Mouse (Mus musculus): ENCODE measurements at regions not wholly inside any gene's neighbourhood (a gene's known extent, or its start where the extent isn't known, plus 50 kb on each side); places are given as distances from the start of the nearest gene placed in this dataset.
A peak's percentile ranks its signal among the peaks of the same experiment; 100 is the strongest.

- no peak for DNase-seq (ENCODE audit: low read depth, low spot score)
These were observed 3461.5 kb upstream of the Gm7489 start for GRCm38 (mm10) chr15:50423082-50423665.

- no peak for DNase-seq (ENCODE audit: low read depth, low spot score)
These were observed 3435.1 kb upstream of the Gm7489 start for GRCm38 (mm10) chr15:50449604-50450003.

- DNase-seq (ENCODE audit: low read depth, low spot score) = no peak
These were observed 3412.1 kb upstream of the Gm7489 start for GRCm38 (mm10) chr15:50472626-50473025.

GRCm38 (mm10) chr15:50498716-50499115 lies 3386.0 kb upstream of the Gm7489 start:
- DNase-seq (ENCODE audit: low read depth, low spot score) = no peak

- DNase-seq (ENCODE audit: low read depth, low spot score) = no peak
These were observed 3376.6 kb upstream of the Gm7489 start for GRCm38 (mm10) chr15:50507999-50508624.

- DNase-seq (ENCODE audit: low read depth, low spot score) = peak; percentile 15
These were observed 3371.7 kb upstream of the Gm7489 start for GRCm38 (mm10) chr15:50513036-50513435.

- no peak for DNase-seq (ENCODE audit: low read depth, low spot score)
These were observed 3359.9 kb upstream of the Gm7489 start for GRCm38 (mm10) chr15:50524841-50525240.

GRCm38 (mm10) chr15:50534490-50534889 lies 3350.2 kb upstream of the Gm7489 start:
- no peak for DNase-seq (ENCODE audit: low read depth, low spot score)

GRCm38 (mm10) chr15:50563611-50564010 lies 3321.1 kb upstream of the Gm7489 start:
- no peak for DNase-seq (ENCODE audit: low read depth, low spot score)

GRCm38 (mm10) chr15:50580811-50581210 lies 3303.9 kb upstream of the Gm7489 start:
- no peak for DNase-seq (ENCODE audit: low read depth, low spot score)

- no peak for DNase-seq (ENCODE audit: low read depth, low spot score)
These were observed 3300.8 kb upstream of the Gm7489 start for GRCm38 (mm10) chr15:50583951-50584350.

GRCm38 (mm10) chr15:50585496-50585895 lies 3299.2 kb upstream of the Gm7489 start:
- DNase-seq (ENCODE audit: low read depth, low spot score) = no peak

Measured in CD4-positive helper T cell, adult 2 months (primary cell).